Mouse (Mus musculus) forelimb bud, embryonic 11.5 days (tissue): ENCODE data around the gene B3glct.

Experiments used
- DNase-seq: peaks from one replicate; pipeline ENCODE4 v3.0.0-alpha.2; 2012; ENCODE audit warnings: low read depth, low spot score

Gene B3glct

DNA sequence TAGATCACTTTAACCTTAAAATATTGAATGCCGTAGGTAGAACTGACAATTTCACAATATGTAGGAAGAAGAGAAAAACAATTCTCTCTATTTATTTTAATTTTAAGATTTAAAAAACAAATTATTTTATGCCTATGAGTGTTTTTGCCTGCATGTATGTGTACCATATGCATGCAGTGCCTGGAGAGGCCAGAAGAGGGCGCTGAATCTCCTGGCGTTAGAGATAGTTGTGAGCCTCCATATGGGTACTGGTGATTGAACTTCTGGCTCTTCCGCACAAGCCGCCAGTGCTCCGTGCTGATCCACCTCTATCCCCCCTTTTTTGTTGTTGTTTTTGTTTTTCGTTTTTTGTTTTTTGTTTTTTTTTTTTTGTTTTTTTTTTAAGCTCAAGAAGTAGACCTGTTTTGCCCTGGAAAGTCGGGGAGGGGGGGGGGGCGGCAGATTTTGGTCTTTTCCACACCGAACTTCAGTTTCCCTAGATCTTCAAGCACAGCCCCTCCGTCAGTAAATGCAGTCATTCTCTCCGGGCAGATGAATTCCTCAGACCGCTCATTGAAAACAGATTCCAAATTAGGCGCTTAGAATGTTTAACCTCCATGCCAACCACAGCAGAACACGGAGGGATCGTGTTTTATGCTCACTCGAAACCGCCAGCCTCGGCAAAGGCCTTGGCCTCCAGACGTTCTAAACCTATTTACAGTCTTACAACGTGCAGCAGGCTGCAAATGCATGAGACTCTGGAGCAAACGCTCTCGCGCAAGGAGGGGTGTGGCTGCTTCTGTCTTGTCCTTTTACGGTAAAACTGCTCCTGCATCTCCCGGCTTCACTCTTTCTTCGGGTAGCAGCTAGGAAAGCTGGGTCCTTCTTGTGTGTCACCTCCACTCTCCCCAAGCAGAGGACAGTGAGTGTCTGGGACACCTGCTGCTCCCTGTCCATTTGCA, 70.9 kb downstream of the B3glct start:
- DNase-seq, result peak; percentile 35

DNA sequence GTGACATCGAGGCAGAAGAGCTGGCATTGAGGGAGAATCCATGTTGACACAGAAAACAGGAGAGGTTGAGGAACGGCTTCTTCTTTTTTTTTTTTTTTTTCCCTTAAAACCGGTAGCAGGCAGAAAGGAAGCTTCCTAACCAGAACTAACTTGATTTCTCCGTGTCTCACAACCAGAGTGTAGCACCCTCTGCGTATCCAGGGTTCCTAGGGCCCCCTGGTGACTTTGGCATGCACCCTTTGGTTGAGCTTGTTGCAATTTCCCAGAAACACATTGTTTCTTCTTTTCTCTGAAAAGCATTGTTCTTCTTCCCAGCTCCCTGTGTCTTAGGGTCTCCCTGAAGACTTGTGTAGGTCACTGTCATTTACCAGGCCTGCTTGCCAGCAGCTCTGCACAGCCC, 73.8 kb downstream of the B3glct start:
- no peak for DNase-seq

DNA sequence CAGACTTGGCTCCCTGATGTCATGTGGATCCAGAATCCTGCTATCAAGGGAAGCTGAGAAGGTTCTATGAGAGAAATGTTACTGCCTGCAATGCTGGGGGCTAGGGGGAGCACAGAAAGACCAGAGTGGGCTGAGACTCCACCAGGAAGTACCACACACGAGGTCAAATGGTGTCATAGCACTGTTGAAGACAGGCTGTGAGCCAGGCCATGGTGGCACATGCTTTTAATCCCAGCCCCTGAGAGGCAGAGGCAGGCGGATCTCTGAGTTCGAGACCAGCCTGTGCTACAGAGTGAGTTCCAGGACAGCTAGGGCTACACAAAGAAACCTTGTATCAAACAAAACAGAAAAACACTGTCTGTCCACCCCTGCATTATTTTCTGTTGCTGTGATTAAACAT, 75.0 kb downstream of the B3glct start:
- no peak for DNase-seq

DNA sequence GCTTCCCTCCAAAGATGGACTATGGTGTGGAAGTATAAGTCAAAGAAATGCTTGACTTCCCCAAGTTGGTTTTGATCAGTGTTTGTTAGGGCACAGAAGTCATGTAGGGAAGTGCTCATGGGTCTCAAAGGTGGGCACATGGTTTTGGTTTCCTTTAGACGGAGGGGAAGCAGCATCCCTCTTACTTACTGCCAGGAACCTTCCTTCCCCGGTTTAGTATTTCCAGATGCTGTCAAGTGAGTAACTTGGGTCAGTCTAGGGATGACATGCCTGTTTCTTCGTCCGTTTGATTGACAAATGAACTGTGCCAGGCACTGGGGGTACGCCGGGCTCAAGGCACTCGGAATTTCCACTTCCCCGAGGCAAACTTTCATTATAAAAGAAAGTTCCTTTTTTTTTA, 89.1 kb downstream of the B3glct start:
- DNase-seq, result peak; percentile 63

DNA sequence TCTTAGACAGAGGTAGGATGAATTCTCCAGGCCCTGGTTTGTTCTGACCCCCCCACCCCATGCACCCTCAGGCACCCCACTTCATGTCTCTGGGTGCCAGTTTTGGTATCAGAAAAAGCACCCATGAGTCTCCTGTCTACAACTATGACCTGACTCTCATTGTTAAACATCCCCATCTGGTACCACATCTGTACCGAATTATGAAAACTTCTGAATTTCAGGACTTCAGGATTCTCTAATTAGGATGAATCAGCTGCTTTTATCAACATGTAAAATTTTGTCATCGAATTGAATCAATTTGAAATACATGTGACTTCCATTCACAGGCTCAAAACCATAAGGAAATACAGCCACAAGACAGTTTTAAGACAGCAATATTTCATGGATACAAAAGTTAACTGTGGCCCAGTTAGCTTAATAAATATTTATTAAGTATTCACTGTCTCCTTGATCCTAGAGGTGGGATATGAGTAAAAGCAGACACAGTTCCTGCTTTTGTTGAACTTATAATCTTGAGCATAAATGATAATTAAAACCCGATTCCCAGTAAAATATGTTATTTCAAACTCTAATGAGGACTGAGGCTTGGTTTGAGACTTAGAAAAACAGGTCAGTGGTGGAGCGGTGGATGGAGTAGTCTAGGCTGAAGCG, 89.7 kb downstream of the B3glct start:
- peak; percentile 75 for DNase-seq

DNA sequence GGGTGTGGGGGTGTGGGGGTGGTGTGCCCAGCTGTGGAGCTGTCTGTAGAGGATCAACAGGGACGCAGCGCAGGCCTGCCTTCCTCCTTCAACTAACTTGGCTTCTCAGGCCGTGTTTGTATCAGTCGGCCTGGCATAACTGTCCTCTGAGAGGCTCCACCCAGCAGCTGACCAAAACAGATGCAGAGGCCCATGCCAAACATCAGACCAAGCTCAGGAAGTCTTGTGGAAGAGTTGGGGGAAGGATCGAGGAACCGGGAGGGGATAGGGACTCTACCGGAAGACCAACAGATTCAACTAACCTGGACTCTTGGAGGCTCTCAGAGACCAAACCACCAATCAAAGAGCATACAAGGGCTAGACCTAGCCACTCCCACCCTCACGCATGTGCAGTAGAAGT, 91.6 kb downstream of the B3glct start:
- no peak for DNase-seq

- no peak for DNase-seq
Measured at GRCm38 (mm10) chr5:149776038-149776437, 98.0 kb downstream of the B3glct start.

- DNase-seq, result no peak
Measured at GRCm38 (mm10) chr5:149779740-149780139, 101.7 kb downstream of the B3glct start.

- no peak for DNase-seq
Measured at GRCm38 (mm10) chr5:149780411-149780810, 102.4 kb downstream of the B3glct start.

DNA sequence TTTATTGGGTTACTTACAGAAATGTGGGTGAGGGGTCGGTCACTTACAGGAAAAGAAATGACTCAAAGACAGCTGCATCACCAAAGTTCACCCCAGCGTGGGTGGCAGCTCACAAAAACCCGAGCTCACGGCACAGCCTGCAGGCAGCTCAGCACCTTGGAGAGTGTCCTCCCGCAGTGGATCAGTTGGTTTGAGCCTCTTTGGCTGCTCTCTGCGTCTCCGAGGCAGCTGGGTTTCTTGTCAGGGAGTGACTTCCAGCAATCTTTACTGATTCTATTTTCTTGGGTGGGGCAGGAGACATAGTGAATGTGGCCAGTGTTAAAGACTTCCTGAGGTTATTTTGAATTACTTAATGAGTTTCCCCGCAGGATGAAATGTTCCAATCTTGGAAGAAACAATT, 112.1 kb downstream of the B3glct start:
- no peak for DNase-seq

DNA sequence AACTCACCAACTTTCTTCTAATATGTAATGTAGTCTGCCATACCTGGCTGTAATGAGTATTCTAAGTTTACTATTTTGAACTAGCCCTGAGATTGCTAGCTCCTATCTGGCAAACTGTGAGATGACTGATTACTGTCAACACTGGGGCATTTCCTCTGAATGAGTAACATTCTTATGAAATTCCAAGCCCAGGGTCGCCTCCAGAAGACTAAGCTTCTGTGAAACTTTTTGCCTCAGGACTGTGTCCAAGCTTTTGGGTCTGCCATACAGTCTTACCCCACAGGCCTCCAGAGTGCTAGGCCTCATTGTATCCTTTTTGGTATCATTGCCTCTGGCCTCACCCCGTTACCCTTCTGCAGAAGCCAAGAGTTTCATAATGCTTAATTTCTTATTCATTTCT, 132.0 kb downstream of the B3glct start:
- DNase-seq, result no peak

- DNase-seq, result no peak
Measured at GRCm38 (mm10) chr5:149811835-149812234, 133.8 kb downstream of the B3glct start.
